Mouse (Mus musculus): ENCODE measurements at regions not wholly inside any gene's neighbourhood (a gene's known extent, or its start where the extent isn't known, plus 50 kb on each side); places are given as distances from the start of the nearest gene placed in this dataset.
"Not testable (repeated sequence)": the region's sequence is repeated elsewhere in the genome, so short reads cannot be mapped to it uniquely, and the experiment has no call there.

DNA sequence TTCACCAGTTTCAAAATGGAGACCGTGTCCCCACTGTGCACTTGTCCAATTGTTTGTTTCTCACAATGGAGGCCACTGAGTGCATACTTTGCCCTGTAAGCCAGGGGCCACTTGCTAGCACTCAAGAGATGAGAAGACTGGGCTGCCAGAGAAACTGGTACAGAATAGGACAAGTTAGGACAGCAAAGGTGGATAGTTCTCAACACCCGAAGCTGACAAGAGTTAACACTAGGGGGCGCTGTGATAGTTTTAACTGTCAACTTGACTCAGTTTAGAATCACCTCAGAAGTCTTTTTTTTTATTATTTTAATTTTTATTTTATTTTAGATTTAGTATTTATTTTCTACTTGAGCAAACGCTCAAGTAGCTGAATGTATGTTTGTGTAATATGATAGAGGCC, 188.2 kb upstream of the Asap2 start:
- DNase-seq: not testable (repeated sequence)

- DNase-seq: not testable (repeated sequence)
These were observed 184.8 kb upstream of the Asap2 start for GRCm38 (mm10) chr12:20805466-20805865.

- no peak for DNase-seq
These were observed 183.6 kb upstream of the Asap2 start for GRCm38 (mm10) chr12:20806681-20807080.

DNA sequence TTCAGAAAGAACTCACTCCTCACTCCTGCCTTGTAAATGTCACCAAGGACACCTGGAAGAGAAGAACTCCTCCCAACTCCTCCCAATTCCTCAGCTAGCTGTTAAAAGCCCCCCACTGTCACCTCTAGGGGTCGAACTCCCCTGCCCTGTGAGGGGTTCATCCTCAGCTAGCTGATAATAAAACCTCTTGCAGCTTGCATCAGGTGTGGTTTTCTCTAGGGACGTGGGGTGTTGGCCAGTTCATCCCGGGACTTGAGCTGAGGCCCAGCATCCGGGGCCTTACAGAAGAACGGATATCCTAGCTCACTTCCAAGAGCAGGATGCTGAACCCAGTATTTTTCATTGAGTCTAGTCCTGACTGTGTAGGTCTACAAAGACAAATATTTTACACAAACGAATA, 176.4 kb upstream of the Asap2 start:
- DNase-seq: not testable (repeated sequence)

DNA sequence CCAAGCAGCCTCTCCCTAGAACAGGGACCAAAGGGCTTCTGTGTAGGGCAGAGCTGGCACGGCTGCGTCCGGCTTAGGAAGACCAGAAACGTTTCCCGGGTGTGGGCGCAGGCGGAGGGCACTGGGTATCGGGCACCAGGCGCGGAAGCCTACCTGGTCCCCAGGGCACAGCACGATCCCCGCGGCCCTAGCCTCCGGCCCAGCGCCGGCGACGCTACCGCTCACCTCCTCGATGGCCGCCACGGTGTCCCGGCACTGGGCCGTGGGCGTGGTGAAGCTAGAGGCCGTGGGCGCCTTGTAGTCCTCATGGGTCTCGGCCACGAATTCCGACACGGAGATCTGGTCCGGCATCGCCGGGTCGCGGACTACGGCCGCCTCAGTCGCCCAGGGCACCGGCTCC, 175.1 kb upstream of the Asap2 start:
- DNase-seq: not testable (repeated sequence)

GRCm38 (mm10) chr12:20815599-20815998, 174.7 kb upstream of the Asap2 start:
- peak; percentile 56 for DNase-seq

DNA sequence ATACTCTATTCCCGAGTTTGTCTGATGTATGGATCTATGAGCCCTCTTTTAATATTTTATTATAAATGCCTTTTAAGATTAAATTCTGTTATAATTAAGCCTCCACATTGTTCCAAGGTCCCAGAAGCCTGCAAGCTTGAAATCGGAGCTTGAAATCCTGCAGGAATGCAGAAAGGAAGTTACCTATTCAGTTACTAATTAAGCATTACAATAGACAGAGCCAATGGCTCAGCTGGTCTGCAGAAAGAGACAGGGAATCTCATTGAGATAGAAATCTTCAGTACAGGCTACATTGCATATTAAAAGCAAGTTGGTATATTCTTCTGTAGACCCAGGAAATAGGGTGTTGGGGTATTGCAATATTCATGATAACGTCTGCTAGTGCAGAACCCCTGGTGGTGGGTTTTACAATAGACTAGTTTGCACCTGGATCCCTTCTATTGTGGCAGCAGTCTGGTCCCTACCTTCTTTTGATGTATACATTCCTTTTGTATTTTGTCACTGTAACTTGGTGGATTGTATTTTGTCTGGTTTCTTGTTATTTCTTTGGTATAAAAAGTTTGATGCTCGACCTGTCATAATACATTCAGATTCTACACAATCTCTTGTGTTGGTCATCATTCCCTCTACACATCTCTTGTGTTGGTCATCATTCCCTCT, 146.5 kb upstream of the Asap2 start:
- DNase-seq: not testable (repeated sequence)

DNA sequence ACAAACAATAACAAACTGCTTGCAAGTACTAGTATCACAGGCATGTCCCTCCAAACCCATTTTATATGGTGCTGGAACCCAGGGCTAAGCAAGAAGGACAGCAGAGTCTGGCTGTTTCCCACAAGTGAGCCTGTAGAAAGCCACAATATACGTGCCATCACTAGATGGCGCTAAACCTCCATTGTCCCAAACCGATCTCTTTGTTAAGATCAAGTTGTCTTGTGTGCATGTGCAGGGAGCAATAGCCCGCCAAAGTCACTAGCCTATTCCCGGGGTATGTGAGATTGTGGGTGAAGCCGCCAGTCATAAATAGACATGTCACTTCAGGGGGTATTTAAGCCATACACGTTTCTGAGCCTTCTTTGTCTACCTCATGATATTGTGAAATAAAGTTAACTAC, 145.4 kb upstream of the Asap2 start:
- DNase-seq: peak; percentile 7

DNA sequence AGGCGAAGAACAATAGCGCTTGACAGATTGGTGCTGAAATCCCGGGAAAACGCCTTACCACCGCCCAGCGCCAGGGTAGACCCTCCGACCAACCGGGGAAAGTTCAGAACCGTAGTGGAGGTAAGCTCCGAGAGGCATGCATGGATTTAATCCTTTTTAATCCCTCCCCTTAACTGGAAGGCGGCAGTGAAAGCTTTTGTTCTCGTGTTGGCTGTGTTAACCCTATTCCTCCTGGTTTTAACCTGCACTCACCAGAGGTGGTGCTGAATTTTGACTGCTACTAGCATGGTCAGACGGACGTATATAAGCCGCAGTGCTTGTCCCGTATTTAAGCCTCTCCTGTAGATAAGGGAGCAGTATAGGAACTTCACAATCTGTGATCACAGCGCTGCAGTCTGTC, 145.0 kb upstream of the Asap2 start:
- DNase-seq: no peak

GRCm38 (mm10) chr12:20884104-20884503, 106.2 kb upstream of the Asap2 start:
- not testable (repeated sequence) for DNase-seq

- DNase-seq: peak; percentile 44
These were observed 69.4 kb upstream of the Asap2 start for GRCm38 (mm10) chr12:20920653-20921397.

DNA sequence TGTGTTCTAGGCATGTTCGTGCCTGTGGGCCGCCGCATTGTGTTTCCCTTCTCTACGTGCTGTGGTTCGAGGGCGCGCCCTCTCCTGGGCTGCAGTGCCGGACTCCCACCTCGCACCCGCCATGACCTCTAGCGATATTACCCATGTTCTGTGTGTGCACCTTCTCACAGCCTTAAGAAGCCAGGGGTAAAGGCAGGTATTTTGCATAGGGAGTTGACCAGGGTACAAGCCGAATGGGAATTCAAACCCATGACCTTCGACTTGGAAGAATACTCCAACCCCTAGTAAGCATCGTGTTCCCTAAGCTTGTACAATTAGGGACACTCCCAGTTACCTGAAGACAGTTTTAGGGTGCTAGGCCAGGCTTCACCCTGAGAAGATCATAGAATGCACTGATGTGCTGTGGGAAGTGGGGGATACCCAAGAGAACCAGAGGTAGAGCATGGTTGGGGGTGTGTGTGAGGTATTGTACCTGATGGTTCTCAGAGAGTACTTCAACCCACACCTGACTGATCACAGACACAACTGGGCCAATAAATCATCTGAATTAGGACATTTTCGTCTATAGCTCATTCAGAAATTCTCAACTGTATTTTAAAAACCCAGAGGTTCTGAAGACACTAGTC, 68.7 kb upstream of the Asap2 start:
- DNase-seq: not testable (repeated sequence)

GRCm38 (mm10) chr12:20928966-20929365, 61.3 kb upstream of the Asap2 start:
- peak; percentile 4 for DNase-seq

All from kidney, adult 11 months (tissue).